Mouse (Mus musculus) kidney, adult 2 months (tissue): ENCODE data around the gene Tcf7l1.

Experiments used
- CTCF ChIP-seq: fragments of 200-500 bp; conservative IDR thresholded peaks from 2 replicates; pipeline ENCODE4 v1.5.1; 2011; ENCODE audit warnings: low read depth, mild to moderate bottlenecking, control low read depth, low read length, moderate library complexity, mixed read lengths; ENCODE audit not compliant: insufficient read depth, insufficient read length
- POLR2A ChIP-seq: fragments of 200-500 bp; IDR thresholded peaks from one replicate; pipeline ENCODE4 v1.6.1; 2011; ENCODE audit warnings: low read depth, low read length, control low read depth

DNA sequence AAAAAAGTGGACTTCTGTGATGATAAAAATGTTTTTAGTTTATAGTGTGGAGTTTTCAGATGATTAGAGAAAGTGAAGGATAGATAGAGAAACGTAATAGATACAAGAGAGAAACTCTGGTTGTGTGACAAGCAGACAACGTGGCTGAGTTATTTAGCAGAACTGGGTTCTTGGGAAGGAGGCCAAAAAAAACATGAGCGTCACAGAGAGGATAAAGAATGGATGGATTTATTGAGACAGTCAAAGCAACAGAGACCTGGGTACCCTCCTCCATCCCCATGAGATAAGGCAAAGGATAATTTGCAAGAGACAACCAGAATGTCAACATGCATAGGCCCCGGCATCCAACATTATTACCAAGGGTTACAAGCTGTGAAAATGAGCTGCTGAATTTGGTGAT is 178.8 kb downstream of the Tcf7l1 start:
- TF ChIP-seq CTCF (no peak), POLR2A (no peak)
